Mouse (Mus musculus) hindbrain, embryonic 10.5 days (tissue): Measurements from ENCODE around the gene Dmd. TPM values are rescaled to one million over a fixed set of nuclear protein-coding genes. Genes with fewer than 3 reads are reported as not detected.

Source experiments
- DNase-seq: peaks from one replicate; pipeline ENCODE4 v3.0.0-alpha.2; 2017; ENCODE audit warnings: low spot score
- H3K27ac ChIP-seq: fragments of 300-500 bp; sonication (generic); 2 replicates; pipeline ENCODE4 v1.5.1; 2016; ENCODE audit warnings: mild to moderate bottlenecking, moderate library complexity
- H3K27me3 ChIP-seq: fragments of 300-500 bp; sonication (generic); 2 replicates; pipeline ENCODE4 v1.6.1; 2016; ENCODE audit warnings: mild to moderate bottlenecking; ENCODE audit not compliant: poor library complexity, insufficient read depth, severe bottlenecking
- H3K36me3 ChIP-seq: fragments of 300-500 bp; sonication (generic); 2 replicates; pipeline ENCODE4 v1.6.1; 2016; ENCODE audit warnings: mild to moderate bottlenecking, moderate library complexity
- H3K4me1 ChIP-seq: fragments of 300-500 bp; sonication (generic); replicated peaks from 2 replicates; pipeline ENCODE4 v1.6.1; 2016; ENCODE audit warnings: mild to moderate bottlenecking
- H3K4me3 ChIP-seq: fragments of 300-500 bp; sonication (generic); 2 replicates; pipeline ENCODE4 v1.5.1; 2016; ENCODE audit warnings: mild to moderate bottlenecking, moderate library complexity
- H3K9me3 ChIP-seq: fragments of 300-500 bp; sonication (generic); 2 replicates; pipeline ENCODE4 v1.6.1; 2016; ENCODE audit warnings: mild to moderate bottlenecking, moderate library complexity
- WGBS: fragments of 180-500 bp; shearing (Covaris S2); methylation state at CpG from one replicate; pipeline ENCODE4 v1.1.7; 2016; 5-methylcytosine and 5-hydroxymethylcytosine counted together
- polyA plus RNA-seq: library from polyadenylated mRNA; unstranded; fragments of >200 nt; fragmentation: Nextera tagmentation; extraction: Ambion mirVana; gene quantifications from 2 replicates; pipeline ENCODE4 v1.2.1, GENCODE M21; 2016

The Dmd gene
- polyA plus RNA-seq, 1 experiment from 2014 or later: 15.2 TPM

DNA sequence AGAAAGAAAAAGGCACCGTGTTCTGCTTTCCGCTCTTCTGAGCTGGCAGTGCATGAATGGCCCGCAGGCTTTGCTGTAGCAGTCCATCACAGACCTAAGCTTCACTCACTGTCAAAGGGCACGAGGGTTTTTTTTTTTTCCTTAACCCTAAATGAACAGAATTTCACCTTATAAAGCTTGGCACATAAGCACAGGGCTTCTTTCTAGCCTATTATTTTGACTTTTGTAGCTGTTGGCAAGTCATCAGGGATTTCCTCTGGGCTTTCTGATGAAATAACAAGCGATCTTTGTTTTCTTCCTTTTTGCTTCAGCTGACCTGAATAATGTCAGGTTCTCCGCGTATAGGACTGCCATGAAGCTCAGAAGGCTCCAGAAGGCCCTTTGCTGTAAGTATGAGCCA lies 2140.8 kb downstream of the Dmd start:
- Histone ChIP-seq H3K4me1 (no peaks in the 10 kb centered on the region), H3K9me3 (no peaks in the 10 kb centered on the region), H3K27me3 (peaks cover 3% of the 10 kb centered on the region; the same call in 1 of the 2 replicates), H3K36me3 (no peaks in the 10 kb centered on the region), H3K4me3 (no peak overlapping the region), H3K27ac (no peak overlapping the region)
- WGBS: 63% methylated on average over 7 of the region's 7 CpGs
- DNase-seq: no peak

- Histone ChIP-seq H3K36me3 (no peaks in the 10 kb centered on the region), H3K4me1 (no peaks in the 10 kb centered on the region), H3K27me3 (no peaks in the 10 kb centered on the region), H3K9me3 (no peaks in the 10 kb centered on the region), H3K4me3 (no peak overlapping the region), H3K27ac (no peak overlapping the region)
- no peak for DNase-seq
These were observed 2144.7 kb downstream of the Dmd start for GRCm38 (mm10) chrX:85093354-85093753.

DNA sequence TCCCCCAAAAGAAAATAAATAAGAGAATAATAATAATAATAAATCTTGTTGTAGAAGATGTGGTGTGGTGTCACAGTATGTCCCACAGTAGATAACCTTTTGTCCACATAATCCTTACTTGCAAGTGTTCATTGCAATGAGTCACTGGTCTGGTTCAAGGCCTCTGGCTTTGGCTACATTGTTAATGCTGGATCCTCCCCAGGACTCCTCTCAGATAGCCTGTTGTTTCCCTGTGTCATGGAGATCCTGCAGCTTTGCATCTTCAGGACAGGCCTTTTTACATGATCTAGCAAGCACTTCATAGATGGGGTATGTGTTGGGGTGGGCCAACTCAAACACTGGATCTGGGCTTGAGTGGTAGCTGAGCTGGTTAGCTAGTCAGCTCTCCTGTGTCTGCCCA lies 2150.0 kb downstream of the Dmd start:
- Histone ChIP-seq H3K36me3 (no peaks in the 10 kb centered on the region), H3K4me3 (no peak overlapping the region), H3K9me3 (no peaks in the 10 kb centered on the region), H3K4me1 (no peaks in the 10 kb centered on the region), H3K27me3 (no peaks in the 10 kb centered on the region; the same call in 1 of the 2 replicates), H3K27ac (no peak overlapping the region)
- DNase-seq: no peak

GRCm38 (mm10) chrX:85112418-85112817 lies 2163.7 kb downstream of the Dmd start:
- DNase-seq: no peak
- peaks cover 9% of the 10 kb centered on the region; the same call in 1 of the 2 replicates for H3K27me3 ChIP-seq
- no peaks in the 10 kb centered on the region for H3K4me1 ChIP-seq
- no peak overlapping the region for H3K27ac ChIP-seq
- H3K36me3 ChIP-seq: no peaks in the 10 kb centered on the region
- no peak overlapping the region for H3K4me3 ChIP-seq
- no peaks in the 10 kb centered on the region for H3K9me3 ChIP-seq

DNA sequence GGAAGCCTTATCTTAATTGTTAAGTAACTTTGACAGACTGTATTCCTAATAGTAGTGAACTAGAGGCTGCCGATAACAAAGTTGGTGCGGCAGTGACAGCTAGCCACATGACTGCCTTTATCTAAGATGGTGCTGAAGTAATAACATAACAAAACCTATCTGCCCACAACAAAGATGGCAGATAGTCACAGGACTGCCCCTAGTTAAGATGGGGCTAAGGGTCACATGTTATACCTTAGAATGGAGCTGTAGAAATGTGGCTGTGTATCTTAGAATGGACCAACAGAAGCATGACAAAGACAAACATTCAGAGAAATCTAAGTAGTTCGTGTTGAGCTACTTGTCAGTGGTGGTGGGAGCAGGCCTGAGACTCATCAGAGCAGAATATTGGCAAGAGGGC lies 2184.0 kb downstream of the Dmd start:
- 90% methylated on average over 3 of the region's 3 CpGs for WGBS
- no peak for DNase-seq
- H3K36me3 ChIP-seq: no peaks in the 10 kb centered on the region
- H3K27ac ChIP-seq: no peak overlapping the region
- no peaks in the 10 kb centered on the region for H3K9me3 ChIP-seq
- H3K4me1 ChIP-seq: no peaks in the 10 kb centered on the region
- no peak overlapping the region for H3K4me3 ChIP-seq
- no peaks in the 10 kb centered on the region for H3K27me3 ChIP-seq

DNA sequence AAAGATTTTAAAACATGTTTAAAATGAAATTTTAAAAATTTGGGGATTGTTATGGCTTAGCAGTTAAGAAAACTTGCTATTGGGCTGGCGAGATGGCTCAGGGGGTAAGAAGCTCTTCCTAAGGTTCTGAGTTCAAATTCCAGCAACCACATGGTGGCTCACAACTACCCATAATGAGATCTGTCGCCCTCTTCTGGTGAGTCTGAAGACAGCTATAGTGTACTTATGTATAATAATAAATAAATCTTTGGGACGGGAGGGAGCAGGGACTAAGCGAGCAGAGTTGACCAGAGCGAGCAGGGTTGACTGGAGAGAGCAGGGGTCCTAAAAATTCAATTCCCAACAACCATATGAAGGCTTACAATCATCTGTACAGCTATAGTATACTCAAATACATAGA lies 2188.6 kb downstream of the Dmd start:
- no peak overlapping the region for H3K4me3 ChIP-seq
- H3K27me3 ChIP-seq: no peaks in the 10 kb centered on the region
- H3K4me1 ChIP-seq: no peaks in the 10 kb centered on the region
- WGBS: 82% methylated on average over 5 of the region's 5 CpGs
- no peak for DNase-seq
- no peaks in the 10 kb centered on the region for H3K36me3 ChIP-seq
- H3K9me3 ChIP-seq: no peaks in the 10 kb centered on the region
- no peak overlapping the region for H3K27ac ChIP-seq

GRCm38 (mm10) chrX:85171264-85171663 lies 2222.6 kb downstream of the Dmd start:
- no peaks in the 10 kb centered on the region for H3K36me3 ChIP-seq
- no peaks in the 10 kb centered on the region for H3K27me3 ChIP-seq
- 59% methylated on average over 2 of the region's 2 CpGs for WGBS

DNA sequence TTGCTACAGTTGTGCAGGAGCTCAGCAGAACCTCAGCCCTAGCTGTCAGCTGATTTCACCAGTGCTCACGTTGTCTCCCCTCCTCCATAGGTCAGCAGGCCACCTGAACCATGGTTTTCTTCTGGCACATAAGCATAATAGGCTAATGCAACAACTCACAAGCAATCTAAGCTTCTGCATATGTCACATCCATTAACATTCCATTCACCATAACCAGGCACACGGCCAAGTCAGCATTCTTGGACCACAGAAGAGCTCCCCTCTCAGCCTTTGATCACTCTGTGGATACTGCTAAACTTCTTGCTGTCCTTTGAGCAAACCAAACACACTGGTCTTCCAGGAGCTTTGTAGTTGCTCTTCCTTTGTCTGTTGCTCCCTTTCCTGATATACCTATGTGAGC lies 2238.9 kb downstream of the Dmd start:
- WGBS: 64% methylated on average over 2 of the region's 2 CpGs
- H3K27me3 ChIP-seq: peaks cover 4% of the 10 kb centered on the region; the same call in 1 of the 2 replicates
- H3K4me1 ChIP-seq: no peaks in the 10 kb centered on the region
- H3K9me3 ChIP-seq: no peaks in the 10 kb centered on the region
- no peak overlapping the region for H3K27ac ChIP-seq
- no peak overlapping the region for H3K4me3 ChIP-seq
- H3K36me3 ChIP-seq: no peaks in the 10 kb centered on the region
- no peak for DNase-seq

More at GRCm38 (mm10) chrX:85171264-85171663, 2222.6 kb downstream of the Dmd start:
- no peak for DNase-seq
- Histone ChIP-seq H3K27ac (no peak overlapping the region), H3K9me3 (no peaks in the 10 kb centered on the region), H3K4me1 (no peaks in the 10 kb centered on the region), H3K4me3 (no peak overlapping the region)

DNA sequence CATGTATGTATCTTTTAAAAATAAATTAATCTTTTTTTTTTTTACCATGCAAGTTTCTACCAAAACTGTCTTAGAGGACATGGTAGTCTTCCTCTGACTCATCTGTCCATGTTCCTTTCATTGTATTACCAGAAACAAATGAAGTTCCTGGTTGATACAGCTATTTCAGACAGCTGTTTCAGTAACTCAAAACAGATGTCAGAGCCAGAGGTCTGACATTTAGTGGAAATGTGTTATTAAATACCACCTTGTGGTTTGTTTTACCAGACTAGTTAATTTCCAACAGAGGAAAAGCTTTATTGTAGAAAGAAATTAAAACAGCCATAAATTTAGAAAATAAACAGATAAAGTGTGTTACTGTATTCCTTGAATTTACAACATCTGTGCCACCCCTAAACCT lies 2245.2 kb downstream of the Dmd start:
- Histone ChIP-seq H3K9me3 (no peaks in the 10 kb centered on the region), H3K36me3 (no peaks in the 10 kb centered on the region)

GRCm38 (mm10) chrX:85197688-85198087 lies 2249.0 kb downstream of the Dmd start:
- no peaks in the 10 kb centered on the region for H3K4me1 ChIP-seq
- DNase-seq: no peak
- WGBS: 87% methylated on average over 5 of the region's 5 CpGs
- H3K27me3 ChIP-seq: no peaks in the 10 kb centered on the region
- H3K9me3 ChIP-seq: no peaks in the 10 kb centered on the region
- H3K27ac ChIP-seq: no peak overlapping the region
- H3K4me3 ChIP-seq: no peak overlapping the region
- no peaks in the 10 kb centered on the region for H3K36me3 ChIP-seq

More for the DNA sequence above, 2245.2 kb downstream of the Dmd start:
- H3K4me3 ChIP-seq: no peak overlapping the region
- DNase-seq: no peak
- H3K4me1 ChIP-seq: no peaks in the 10 kb centered on the region
- H3K27me3 ChIP-seq: peaks cover 4% of the 10 kb centered on the region; the same call in 1 of the 2 replicates
- no peak overlapping the region for H3K27ac ChIP-seq

GRCm38 (mm10) chrX:85199398-85199797 lies 2250.7 kb downstream of the Dmd start:
- Histone ChIP-seq H3K27me3 (no peaks in the 10 kb centered on the region), H3K27ac (no peak overlapping the region), H3K4me3 (no peak overlapping the region), H3K9me3 (no peaks in the 10 kb centered on the region), H3K4me1 (no peaks in the 10 kb centered on the region), H3K36me3 (no peaks in the 10 kb centered on the region)
- no peak for DNase-seq
- WGBS: 93% methylated on average over 3 of the region's 3 CpGs

GRCm38 (mm10) chrX:85207001-85207400 lies 2258.3 kb downstream of the Dmd start:
- WGBS: 93% methylated on average over 2 of the region's 2 CpGs
- Histone ChIP-seq H3K4me1 (no peaks in the 10 kb centered on the region), H3K36me3 (no peaks in the 10 kb centered on the region), H3K4me3 (no peak overlapping the region), H3K27me3 (no peaks in the 10 kb centered on the region), H3K9me3 (no peaks in the 10 kb centered on the region), H3K27ac (no peak overlapping the region)
- DNase-seq: no peak

GRCm38 (mm10) chrX:85226883-85227282 lies 2278.2 kb downstream of the Dmd start:
- DNase-seq: no peak
- Histone ChIP-seq H3K9me3 (no peaks in the 10 kb centered on the region), H3K4me3 (no peak overlapping the region)

GRCm38 (mm10) chrX:85249379-85249778 lies 2300.7 kb downstream of the Dmd start, which contains the start of gene Fthl17a:
Gene Fthl17a (plus strand): TSS chrX:85249679.
- H3K27me3 ChIP-seq: no peaks in the 10 kb centered on the region
- DNase-seq: no peak
- 84% methylated on average over 2 of the region's 2 CpGs for WGBS
- H3K9me3 ChIP-seq: no peaks in the 10 kb centered on the region
- no peak within 1 kb of the TSS for H3K27ac ChIP-seq
- H3K4me3 ChIP-seq: no peak within 1 kb of the TSS
- no peaks in the 10 kb centered on the region for H3K36me3 ChIP-seq
- no peaks in the 10 kb centered on the region for H3K4me1 ChIP-seq

More at GRCm38 (mm10) chrX:85226883-85227282, 2278.2 kb downstream of the Dmd start:
- no peaks in the 10 kb centered on the region for H3K4me1 ChIP-seq
- no peaks in the 10 kb centered on the region; the same call in 1 of the 2 replicates for H3K27me3 ChIP-seq
- H3K27ac ChIP-seq: no peak overlapping the region
- H3K36me3 ChIP-seq: no peaks in the 10 kb centered on the region
